Mouse (Mus musculus) kidney, embryonic 15.5 days (tissue): ENCODE measurements around the gene Flnb. TPM values are rescaled to one million over a fixed set of nuclear protein-coding genes. Genes with fewer than 3 reads are reported as not detected.

Experiments used
- ATAC-seq: fragments of 200-750 bp; cut with Nextera tagmentation; replicated peaks from 2 replicates; pipeline ENCODE4 v1.8.0; 2017; ENCODE audit warnings: moderate TSS enrichment; ENCODE audit not compliant: low FRiP score
- H3K27ac ChIP-seq: fragments of 300-500 bp; sonication (generic); 2 replicates; pipeline ENCODE4 v1.5.1; 2015; ENCODE audit warnings: mild to moderate bottlenecking, inconsistent platforms
- H3K27me3 ChIP-seq: fragments of 300-500 bp; sonication (generic); 2 replicates; pipeline ENCODE4 v1.6.1; 2015; ENCODE audit warnings: inconsistent platforms
- H3K36me3 ChIP-seq: fragments of 300-500 bp; sonication (generic); 2 replicates; pipeline ENCODE4 v1.6.1; 2015; ENCODE audit warnings: inconsistent platforms
- H3K4me1 ChIP-seq: fragments of 300-500 bp; sonication (generic); 2 replicates; pipeline ENCODE4 v1.6.1; 2015; ENCODE audit warnings: inconsistent platforms
- H3K4me2 ChIP-seq: fragments of 300-500 bp; sonication (generic); 2 replicates; pipeline ENCODE4 v1.6.1; 2015; ENCODE audit warnings: moderate library complexity, mild to moderate bottlenecking, inconsistent platforms
- H3K4me3 ChIP-seq: fragments of 300-500 bp; sonication (generic); replicated peaks from 2 replicates; pipeline ENCODE4 v1.5.1; 2015; ENCODE audit warnings: mild to moderate bottlenecking, inconsistent platforms
- H3K9ac ChIP-seq: fragments of 300-500 bp; sonication (generic); 2 replicates; pipeline ENCODE4 v1.6.1; 2015; ENCODE audit warnings: mild to moderate bottlenecking, inconsistent platforms
- H3K9me3 ChIP-seq: fragments of 300-500 bp; sonication (generic); replicated peaks from 2 replicates; pipeline ENCODE4 v1.6.1; 2016; ENCODE audit warnings: inconsistent platforms
- WGBS: fragments of 180-500 bp; shearing (Covaris S2); methylation state at CpG from one replicate; pipeline ENCODE4 v1.1.7; 2015; ENCODE audit warnings: mixed read lengths; 5-methylcytosine and 5-hydroxymethylcytosine counted together
- polyA plus RNA-seq: library from polyadenylated mRNA; unstranded; fragments of >200 nt; fragmentation: Nextera tagmentation; extraction: Ambion mirVana; gene quantifications from 2 replicates; pipeline ENCODE4 v1.2.1, GENCODE M21; 2015

Gene Flnb
- polyA plus RNA-seq, 1 experiment from 2014 or later: 20.6 TPM

- peak overlapping the region; percentile 73 for H3K27ac ChIP-seq
- peak; percentile 74 for ATAC-seq
- H3K4me2 ChIP-seq: no peak overlapping the region
- no peak overlapping the region for H3K4me3 ChIP-seq
- H3K9ac ChIP-seq: no peak overlapping the region
- H3K9me3 ChIP-seq: no peaks in the 10 kb centered on the region
- WGBS: 53% methylated on average over 11 of the region's 11 CpGs
- H3K36me3 ChIP-seq: peaks cover 82% of the 10 kb centered on the region
- H3K27me3 ChIP-seq: no peaks in the 10 kb centered on the region
- H3K4me1 ChIP-seq: peaks cover 22% of the 10 kb centered on the region
Measured at GRCm38 (mm10) chr14:7888811-7889651, 71.3 kb downstream of the Flnb start.

DNA sequence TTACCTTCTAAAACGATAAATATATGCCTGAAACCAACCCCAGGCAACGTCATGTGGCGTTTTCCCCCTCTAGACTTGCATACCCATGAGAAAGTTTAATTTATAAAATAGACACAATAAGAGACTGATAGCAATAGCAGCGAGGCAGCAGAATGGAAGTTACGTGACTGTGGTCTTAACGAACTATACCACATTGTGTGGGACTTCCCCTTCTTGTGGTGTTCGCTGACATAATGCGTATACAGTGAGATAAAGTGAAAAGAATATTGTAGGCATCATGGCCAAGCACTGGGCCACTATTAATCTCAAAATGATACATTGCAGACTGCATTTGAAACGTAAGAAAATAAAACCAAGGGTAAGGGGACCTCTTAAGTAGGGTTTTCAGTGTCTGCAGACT, 72.1 kb downstream of the Flnb start:
- 0 out of 2 replicates have a peak overlapping the region, but pooled peaks have one; percentile 73 for H3K27ac ChIP-seq
- no peak overlapping the region for H3K9ac ChIP-seq
- H3K4me1 ChIP-seq: peaks cover 22% of the 10 kb centered on the region
- ATAC-seq: no peak
- H3K4me3 ChIP-seq: no peak overlapping the region
- WGBS: 68% methylated on average over 9 of the region's 9 CpGs
- H3K27me3 ChIP-seq: no peaks in the 10 kb centered on the region
- no peaks in the 10 kb centered on the region for H3K9me3 ChIP-seq
- peaks cover 85% of the 10 kb centered on the region for H3K36me3 ChIP-seq
- H3K4me2 ChIP-seq: no peak overlapping the region

GRCm38 (mm10) chr14:7891401-7891800, 73.6 kb downstream of the Flnb start:
- peaks cover 22% of the 10 kb centered on the region for H3K4me1 ChIP-seq

GRCm38 (mm10) chr14:7896126-7896525, 78.4 kb downstream of the Flnb start:
- peak overlapping the region; percentile 63 for H3K27ac ChIP-seq
- H3K9me3 ChIP-seq: no peaks in the 10 kb centered on the region
- H3K4me3 ChIP-seq: no peak overlapping the region
- H3K4me2 ChIP-seq: no peak overlapping the region
- H3K4me1 ChIP-seq: peaks cover 25% of the 10 kb centered on the region
- 80% methylated on average over 9 of the region's 9 CpGs for WGBS
- no peaks in the 10 kb centered on the region for H3K27me3 ChIP-seq
- ATAC-seq: peak; percentile 19
- peaks cover 69% of the 10 kb centered on the region for H3K36me3 ChIP-seq
- H3K9ac ChIP-seq: no peak overlapping the region

More at GRCm38 (mm10) chr14:7891401-7891800, 73.6 kb downstream of the Flnb start:
- Histone ChIP-seq H3K4me3 (no peak overlapping the region), H3K36me3 (peaks cover 82% of the 10 kb centered on the region), H3K9me3 (no peaks in the 10 kb centered on the region), H3K27ac (no peak overlapping the region), H3K9ac (no peak overlapping the region), H3K27me3 (no peaks in the 10 kb centered on the region), H3K4me2 (no peak overlapping the region)
- no peak for ATAC-seq

DNA sequence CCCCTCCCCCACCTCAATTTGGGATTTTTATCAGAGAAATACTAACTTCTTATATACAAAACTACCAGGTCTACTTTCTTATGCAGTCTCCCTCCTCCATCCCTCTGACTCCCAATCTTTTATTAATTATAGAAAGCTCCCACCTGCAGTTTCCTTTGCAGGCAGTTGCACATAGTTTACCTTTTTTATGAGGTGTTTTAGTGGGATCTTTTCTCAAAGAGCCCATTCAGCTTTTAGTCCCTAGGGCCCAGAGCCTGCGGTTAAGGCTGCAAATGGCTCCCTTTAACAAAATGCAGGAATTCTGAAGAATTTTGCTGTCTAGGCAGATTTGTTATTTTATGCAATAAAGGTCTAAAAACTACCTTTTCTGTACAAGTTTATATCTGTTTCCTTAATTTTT, 78.9 kb downstream of the Flnb start:
- Histone ChIP-seq H3K36me3 (peaks cover 67% of the 10 kb centered on the region), H3K4me1 (peaks cover 31% of the 10 kb centered on the region), H3K9ac (no peak overlapping the region), H3K9me3 (no peaks in the 10 kb centered on the region), H3K27ac (peak overlapping the region; percentile 63), H3K4me3 (no peak overlapping the region), H3K4me2 (no peak overlapping the region), H3K27me3 (no peaks in the 10 kb centered on the region)
- ATAC-seq: no peak
- WGBS: 72% methylated on average over 1 of the region's 1 CpGs

DNA sequence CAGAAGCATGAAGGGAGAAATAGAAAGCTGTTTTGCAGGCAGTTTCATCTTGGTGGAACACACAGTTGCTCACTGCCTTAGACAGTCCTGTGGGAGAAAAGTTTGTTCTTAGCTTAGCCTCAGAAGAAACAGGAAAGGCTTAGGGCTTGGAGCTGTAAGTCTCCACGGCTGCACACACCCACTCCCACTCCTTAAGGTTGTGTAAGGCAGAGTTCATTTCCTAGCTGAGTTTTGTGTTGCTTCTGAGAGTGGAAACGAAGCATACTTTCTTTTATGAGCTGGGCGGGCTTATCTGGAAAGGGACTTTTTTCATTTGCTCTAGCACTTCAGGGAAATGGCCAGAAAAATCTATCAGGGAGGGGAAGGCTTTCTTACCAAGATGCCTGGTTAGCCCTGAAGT, 82.2 kb downstream of the Flnb start:
- no peak overlapping the region for H3K4me3 ChIP-seq
- H3K9ac ChIP-seq: no peak overlapping the region
- H3K9me3 ChIP-seq: no peaks in the 10 kb centered on the region
- H3K4me2 ChIP-seq: peak overlapping the region; percentile 42
- H3K36me3 ChIP-seq: peaks cover 51% of the 10 kb centered on the region
- ATAC-seq: peak; percentile 40
- peaks cover 37% of the 10 kb centered on the region for H3K4me1 ChIP-seq
- H3K27me3 ChIP-seq: no peaks in the 10 kb centered on the region
- peak overlapping the region; percentile 91 for H3K27ac ChIP-seq
- WGBS: 13% methylated on average over 3 of the region's 3 CpGs

- Histone ChIP-seq H3K4me1 (peaks cover 37% of the 10 kb centered on the region), H3K9me3 (no peaks in the 10 kb centered on the region), H3K9ac (no peak overlapping the region), H3K27ac (peak overlapping the region; percentile 91), H3K4me2 (peak overlapping the region; percentile 42), H3K36me3 (peaks cover 53% of the 10 kb centered on the region), H3K27me3 (no peaks in the 10 kb centered on the region), H3K4me3 (no peak overlapping the region)
- WGBS: 12% methylated on average over 11 of the region's 11 CpGs
- peak; percentile 86 for ATAC-seq
Measured at GRCm38 (mm10) chr14:7900481-7901049, 82.8 kb downstream of the Flnb start.

- Histone ChIP-seq H3K4me3 (no peak overlapping the region), H3K4me1 (peaks cover 37% of the 10 kb centered on the region), H3K4me2 (peak overlapping the region; percentile 23; the same call in 1 of the 2 replicates), H3K36me3 (peaks cover 55% of the 10 kb centered on the region), H3K9me3 (no peaks in the 10 kb centered on the region), H3K9ac (no peak overlapping the region), H3K27ac (peak overlapping the region; percentile 91), H3K27me3 (no peaks in the 10 kb centered on the region)
- peak; percentile 30 for ATAC-seq
- 34% methylated on average over 12 of the region's 12 CpGs for WGBS
Measured at GRCm38 (mm10) chr14:7901484-7902240, 83.9 kb downstream of the Flnb start.

DNA sequence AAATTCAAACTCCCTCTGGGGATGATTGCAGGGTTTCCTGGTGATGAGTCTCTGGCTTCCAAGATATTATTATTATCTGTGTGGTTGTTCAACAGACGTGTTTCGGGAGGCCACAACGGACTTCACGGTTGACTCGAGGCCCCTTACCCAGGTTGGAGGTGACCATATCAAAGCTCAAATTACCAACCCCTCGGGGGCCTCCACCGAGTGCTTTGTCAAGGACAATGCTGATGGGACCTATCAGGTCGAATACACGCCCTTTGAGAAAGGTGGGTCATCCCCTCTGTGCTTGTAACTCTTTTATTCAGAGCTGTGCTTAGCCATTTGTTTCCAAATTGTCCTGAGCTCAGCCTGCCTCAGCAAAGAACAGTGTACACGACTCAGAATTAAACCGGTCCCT, 89.3 kb downstream of the Flnb start:
- Histone ChIP-seq H3K27ac (no peak overlapping the region), H3K4me1 (peaks cover 2% of the 10 kb centered on the region), H3K4me2 (no peak overlapping the region), H3K9ac (no peak overlapping the region), H3K27me3 (no peaks in the 10 kb centered on the region), H3K9me3 (no peaks in the 10 kb centered on the region), H3K4me3 (no peak overlapping the region), H3K36me3 (peaks cover 76% of the 10 kb centered on the region)
- no peak for ATAC-seq
- 62% methylated on average over 11 of the region's 11 CpGs for WGBS

GRCm38 (mm10) chr14:7909472-7909871, 91.7 kb downstream of the Flnb start:
- H3K9ac ChIP-seq: no peak overlapping the region
- WGBS: 51% methylated on average over 10 of the region's 10 CpGs
- no peak overlapping the region for H3K4me2 ChIP-seq
- H3K27me3 ChIP-seq: no peaks in the 10 kb centered on the region
- no peak overlapping the region for H3K27ac ChIP-seq
- no peaks in the 10 kb centered on the region for H3K9me3 ChIP-seq
- ATAC-seq: no peak
- H3K36me3 ChIP-seq: peaks cover 80% of the 10 kb centered on the region
- no peak overlapping the region for H3K4me3 ChIP-seq
- H3K4me1 ChIP-seq: peaks cover 4% of the 10 kb centered on the region; the same call in 1 of the 2 replicates

DNA sequence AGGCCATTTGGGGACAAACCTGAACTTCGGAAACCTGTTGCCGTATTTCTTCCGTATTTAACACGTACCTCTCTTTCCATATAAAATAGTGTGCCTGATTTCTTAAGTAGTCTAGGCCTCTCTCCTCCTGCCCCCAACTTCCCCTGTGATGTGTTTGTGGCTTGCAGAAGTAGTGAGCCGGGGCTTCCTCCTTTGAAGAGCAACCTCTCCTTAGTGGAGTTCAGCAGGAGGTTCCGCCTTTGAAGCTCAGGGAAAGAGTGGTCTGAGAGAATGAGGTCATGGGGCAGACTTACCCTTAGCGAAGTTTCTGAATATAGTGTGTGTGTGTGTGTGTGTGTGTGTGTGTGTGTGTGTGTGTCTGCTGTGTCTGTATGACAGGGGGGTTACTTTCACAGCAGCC, 96.1 kb downstream of the Flnb start:
- no peak overlapping the region for H3K4me2 ChIP-seq

GRCm38 (mm10) chr14:7914461-7914860, 96.7 kb downstream of the Flnb start:
- Histone ChIP-seq H3K4me1 (peaks cover 11% of the 10 kb centered on the region; the same call in 1 of the 2 replicates), H3K9me3 (no peaks in the 10 kb centered on the region), H3K4me3 (no peak overlapping the region), H3K4me2 (no peak overlapping the region), H3K27ac (no peak overlapping the region), H3K27me3 (no peaks in the 10 kb centered on the region), H3K36me3 (peaks cover 84% of the 10 kb centered on the region), H3K9ac (no peak overlapping the region)
- ATAC-seq: peak; percentile 34; the same call in 1 of the 2 replicates
- WGBS: 44% methylated on average over 4 of the region's 4 CpGs

More for the DNA sequence above, 96.1 kb downstream of the Flnb start:
- Histone ChIP-seq H3K9me3 (no peaks in the 10 kb centered on the region), H3K27me3 (no peaks in the 10 kb centered on the region), H3K36me3 (peaks cover 82% of the 10 kb centered on the region), H3K4me3 (no peak overlapping the region), H3K4me1 (peaks cover 5% of the 10 kb centered on the region; the same call in 1 of the 2 replicates), H3K27ac (no peak overlapping the region), H3K9ac (no peak overlapping the region)
- 58% methylated on average over 7 of the region's 7 CpGs for WGBS
- no peak; the same call in 1 of the 2 replicates for ATAC-seq
